Mouse (Mus musculus) 3134 (cell line): ENCODE results near the gene Soat2.
"Not testable (repeated sequence)": the region's sequence is repeated elsewhere in the genome, so short reads cannot be mapped to it uniquely, and the experiment has no call there.

ENCODE experiments used
- DNase-seq: peaks from one replicate; pipeline ENCODE4 v3.0.0-alpha.2; 2011; ENCODE audit warnings: low spot score; ENCODE audit not compliant: insufficient read length; ENCODE audit errors: extremely low read depth

The Soat2 gene

GRCm38 (mm10) chr15:102145330-102145729 is 5.0 kb upstream of the Soat2 start:
- peak; percentile 85 for DNase-seq

DNA sequence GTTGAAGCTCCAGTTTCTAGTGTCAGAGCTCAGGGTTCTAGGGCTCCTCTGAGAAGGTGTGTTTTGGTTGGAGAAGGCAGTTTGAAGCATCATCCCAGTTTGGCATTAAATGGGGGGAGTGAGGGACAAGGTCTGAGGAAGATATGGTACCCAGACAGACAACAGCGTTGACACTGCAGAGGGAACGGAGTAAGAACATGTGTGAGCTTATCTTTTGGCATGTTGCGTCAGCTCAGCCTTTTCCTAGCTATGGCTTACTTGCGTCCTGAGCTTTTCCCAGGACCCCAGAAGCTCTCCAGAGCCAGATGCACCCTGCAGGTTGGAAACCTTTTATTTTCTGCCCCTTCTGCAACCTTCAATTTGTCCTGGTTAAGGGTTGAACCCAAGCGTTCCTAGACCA is 4.2 kb upstream of the Soat2 start:
- no peak for DNase-seq

GRCm38 (mm10) chr15:102146882-102147281 is 3.4 kb upstream of the Soat2 start:
- DNase-seq: peak; percentile 60

DNA sequence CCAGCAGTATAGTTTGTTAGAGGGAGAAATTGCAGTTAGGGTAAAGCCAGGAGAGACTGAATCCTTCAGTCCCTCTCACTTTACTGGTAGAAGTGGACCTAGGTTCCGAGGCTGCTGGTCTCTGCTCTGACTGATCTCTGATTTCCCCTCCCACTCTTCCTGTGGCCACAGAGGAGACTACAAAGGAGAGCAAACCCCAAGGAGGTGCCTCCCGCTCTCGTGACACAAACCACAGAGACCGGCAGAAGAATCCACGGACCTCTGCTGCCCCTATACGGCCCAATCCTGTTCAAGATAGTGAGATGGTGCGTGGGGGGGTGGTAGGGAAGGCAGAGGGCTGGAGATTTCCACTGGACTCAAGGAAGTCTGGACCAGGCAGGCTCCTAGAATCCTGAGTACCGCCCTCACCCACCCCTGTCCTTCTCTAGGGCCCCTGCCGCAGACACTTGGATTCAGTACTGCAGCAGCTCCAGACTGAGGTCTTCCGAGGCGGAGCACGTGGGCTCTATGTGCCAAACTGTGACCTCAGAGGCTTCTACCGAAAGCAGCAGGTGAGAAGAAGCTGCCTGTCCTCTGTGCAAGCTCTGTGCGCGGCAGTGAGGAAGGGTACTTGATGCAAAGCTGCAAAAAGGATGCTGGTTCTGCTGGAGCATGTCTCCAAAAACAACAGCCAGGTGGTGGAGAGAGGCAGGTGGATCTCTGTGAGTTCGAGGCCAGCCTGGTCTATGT is 2.5 kb upstream of the Soat2 start:
- no peak for DNase-seq

- no peak for DNase-seq
These were observed 765 bp upstream of the Soat2 start for GRCm38 (mm10) chr15:102149561-102149960.

DNA sequence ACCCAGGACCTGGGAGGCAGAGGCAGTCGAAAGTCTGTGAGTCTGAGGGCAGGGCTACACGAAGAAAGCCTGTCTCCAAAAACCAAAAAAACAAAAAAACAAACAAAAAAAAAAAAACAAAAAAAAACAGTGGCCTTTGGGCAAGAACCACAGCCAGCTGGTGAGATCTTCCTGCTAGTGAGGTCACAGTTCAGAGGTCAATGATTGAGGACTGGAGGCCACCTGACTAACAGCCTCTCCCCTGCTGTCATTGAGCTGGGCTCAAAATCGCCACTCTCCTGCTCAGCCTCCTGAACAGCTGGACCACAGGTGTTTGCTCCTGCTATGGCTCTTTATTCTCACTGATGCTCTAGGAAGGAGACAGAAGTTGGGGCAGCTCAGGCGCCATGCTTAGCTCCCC is 2.3 kb downstream of the Soat2 start:
- no peak for DNase-seq

DNA sequence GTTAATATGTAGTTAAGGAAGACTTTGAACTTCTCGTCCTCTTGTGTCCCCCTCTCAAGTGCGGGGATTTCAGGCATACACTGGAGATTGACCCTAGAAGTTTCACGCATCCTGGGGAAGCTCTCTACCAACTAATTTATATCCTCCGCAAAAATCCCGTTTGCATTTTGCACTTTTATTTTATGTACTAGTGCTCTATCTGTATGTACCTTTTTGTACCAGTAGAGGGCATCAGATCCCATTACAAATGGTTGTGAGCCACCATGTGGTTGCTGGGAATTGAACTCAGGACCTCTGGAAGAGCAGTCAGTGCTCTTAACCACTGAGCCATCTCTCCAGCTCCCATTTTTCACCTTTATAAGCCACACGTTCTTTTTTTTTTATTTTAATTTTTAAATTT is 4.7 kb downstream of the Soat2 start:
- not testable (repeated sequence) for DNase-seq

DNA sequence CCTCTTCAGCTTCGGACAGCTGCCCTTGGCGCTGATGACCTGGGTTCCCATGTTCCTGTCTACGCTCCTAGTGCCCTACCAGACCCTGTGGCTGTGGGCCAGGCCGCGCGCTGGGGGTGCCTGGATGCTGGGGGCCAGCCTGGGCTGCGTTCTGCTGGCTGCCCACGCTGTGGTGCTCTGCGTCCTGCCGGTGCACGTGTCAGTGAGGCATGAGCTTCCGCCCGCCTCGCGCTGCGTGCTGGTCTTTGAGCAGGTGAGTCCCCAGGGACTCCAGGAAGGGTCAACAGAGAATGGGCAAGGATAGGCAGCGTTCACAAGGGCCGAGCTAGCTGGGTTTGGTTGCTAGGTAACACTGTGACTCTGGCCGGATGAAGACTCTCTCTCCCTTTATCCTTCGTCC is 6.5 kb downstream of the Soat2 start:
- DNase-seq: no peak

DNA sequence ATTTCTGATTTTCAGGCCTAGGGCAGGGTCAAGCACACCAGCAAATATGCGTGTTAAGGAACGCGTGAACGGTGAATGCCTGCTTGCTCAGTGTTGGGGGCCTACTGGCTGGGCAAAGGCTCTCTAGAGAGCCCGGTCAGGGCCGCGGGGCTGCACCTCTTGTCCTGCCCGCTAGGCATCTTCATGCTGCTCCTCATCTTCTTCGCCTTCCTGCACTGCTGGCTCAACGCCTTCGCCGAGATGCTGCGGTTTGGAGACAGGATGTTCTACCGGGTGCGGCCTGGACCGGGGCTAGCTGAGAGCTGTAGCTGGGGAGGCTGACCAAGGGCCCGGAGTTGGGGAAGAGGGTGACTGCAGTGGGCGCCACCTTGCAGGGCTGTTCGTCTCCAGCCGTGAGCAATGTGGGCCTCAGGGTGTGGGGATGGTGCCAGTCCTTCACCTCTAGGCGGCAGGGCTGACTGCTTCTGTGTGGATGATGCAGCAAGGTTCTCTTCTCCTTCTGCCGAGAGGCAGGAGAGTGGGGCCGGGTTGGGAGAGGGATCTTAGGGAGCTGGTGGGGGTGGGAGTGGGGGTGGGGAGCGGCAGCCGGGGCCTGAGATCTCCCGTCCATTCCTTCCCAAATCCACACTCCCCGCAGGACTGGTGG is 10.2 kb downstream of the Soat2 start:
- no peak for DNase-seq

DNA sequence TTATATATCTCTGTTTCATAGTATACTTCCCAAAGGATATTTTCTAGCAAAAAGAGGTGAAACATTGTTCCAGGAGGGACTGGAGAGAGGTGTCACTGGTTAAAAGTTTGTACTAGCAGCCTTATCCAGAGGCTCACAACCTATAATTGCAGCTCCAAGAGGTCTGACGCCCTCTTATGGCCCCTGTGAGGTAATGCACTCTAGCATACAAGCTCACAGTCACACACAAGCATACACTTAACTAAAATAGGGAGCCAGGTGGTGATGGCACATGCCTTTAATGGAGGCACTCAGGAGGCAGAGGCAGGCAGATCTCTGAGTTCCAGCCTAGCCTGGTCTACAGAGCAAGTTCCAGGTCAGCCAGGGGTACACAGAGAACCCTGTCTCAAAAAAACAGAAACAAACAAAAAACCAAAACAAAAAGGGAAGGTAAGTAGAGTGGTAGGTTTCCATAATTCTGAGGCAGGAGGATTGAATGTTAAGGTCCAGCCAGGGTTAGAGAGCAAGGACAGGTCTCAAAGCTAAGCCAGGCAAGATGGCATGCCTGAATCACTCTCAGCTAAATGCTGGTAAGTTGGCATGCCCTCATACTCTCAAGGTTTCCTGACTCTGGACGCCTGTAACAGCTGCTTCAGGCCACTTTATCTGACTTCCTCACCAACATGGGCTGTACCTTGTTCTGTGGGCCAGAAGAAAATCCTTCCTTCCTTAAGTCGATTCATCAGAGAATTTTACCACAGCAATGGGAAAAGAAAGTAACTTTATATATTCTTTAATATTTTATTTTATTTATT is 13.8 kb downstream of the Soat2 start:
- no peak for DNase-seq

DNA sequence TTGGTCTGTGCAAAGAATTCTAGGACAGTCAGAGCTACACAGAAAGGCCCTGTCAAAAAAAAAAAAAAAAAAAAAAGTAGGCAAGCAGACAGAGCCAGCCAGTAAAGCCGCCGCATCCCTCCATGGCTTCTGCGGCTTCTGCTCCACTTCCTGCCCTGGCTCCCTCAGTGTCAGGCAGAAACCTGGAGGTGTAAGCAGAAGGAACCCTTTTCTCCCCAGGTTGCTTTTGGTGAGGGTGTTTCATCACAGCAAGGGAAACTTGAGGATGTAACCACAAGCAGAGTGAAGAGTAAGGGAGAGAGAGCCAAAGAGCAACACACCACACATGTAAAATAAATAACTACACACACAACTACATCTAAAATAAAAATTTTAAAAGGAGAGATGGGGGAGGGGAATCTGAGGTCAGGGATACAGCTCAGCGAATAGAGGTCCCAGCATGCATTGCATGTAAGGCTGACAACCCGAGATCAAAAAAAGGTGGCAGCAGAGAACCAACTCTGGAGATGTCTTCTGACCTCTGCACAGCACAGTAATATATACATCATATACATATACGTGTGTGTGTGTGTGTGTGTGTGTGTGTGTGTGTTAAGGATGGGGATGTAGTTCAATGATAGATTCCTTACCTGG is 15.3 kb downstream of the Soat2 start:
- DNase-seq: peak; percentile 39

- peak; percentile 74 for DNase-seq
These were observed 17.3 kb downstream of the Soat2 start for GRCm38 (mm10) chr15:102167620-102168021.

GRCm38 (mm10) chr15:102169064-102169463 is 18.7 kb downstream of the Soat2 start:
- DNase-seq: no peak

- DNase-seq: no peak
These were observed 23.3 kb downstream of the Soat2 start for GRCm38 (mm10) chr15:102173581-102173980.

DNA sequence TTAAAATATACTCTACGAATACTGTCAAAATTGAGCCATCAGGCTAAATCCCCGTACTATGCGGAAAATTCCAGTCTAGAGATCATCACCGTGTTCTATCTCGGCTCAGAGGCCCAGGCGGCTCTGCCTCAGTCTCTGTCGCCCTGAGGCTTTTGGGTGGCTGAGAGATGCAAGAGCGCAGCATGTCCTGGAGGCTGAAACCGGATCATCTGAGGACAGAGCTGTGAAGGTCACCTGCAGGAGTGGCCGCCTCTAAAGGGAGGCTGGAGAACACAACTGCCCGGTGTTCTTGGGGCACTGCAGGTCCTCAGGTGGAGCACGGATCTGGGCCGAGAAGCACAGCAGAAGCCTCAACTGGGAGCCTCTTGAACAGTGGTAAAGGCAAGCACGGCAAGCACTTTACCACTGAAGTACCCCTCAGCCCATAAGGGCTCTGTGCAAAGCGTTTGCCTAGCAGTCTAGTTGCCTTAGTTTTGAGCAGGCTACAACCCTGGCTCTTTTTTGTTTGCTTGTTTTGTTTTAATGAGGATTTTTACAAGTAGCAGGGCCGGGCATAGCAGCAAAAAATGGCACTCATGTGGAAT is 25.5 kb downstream of the Soat2 start:
- DNase-seq: no peak

DNA sequence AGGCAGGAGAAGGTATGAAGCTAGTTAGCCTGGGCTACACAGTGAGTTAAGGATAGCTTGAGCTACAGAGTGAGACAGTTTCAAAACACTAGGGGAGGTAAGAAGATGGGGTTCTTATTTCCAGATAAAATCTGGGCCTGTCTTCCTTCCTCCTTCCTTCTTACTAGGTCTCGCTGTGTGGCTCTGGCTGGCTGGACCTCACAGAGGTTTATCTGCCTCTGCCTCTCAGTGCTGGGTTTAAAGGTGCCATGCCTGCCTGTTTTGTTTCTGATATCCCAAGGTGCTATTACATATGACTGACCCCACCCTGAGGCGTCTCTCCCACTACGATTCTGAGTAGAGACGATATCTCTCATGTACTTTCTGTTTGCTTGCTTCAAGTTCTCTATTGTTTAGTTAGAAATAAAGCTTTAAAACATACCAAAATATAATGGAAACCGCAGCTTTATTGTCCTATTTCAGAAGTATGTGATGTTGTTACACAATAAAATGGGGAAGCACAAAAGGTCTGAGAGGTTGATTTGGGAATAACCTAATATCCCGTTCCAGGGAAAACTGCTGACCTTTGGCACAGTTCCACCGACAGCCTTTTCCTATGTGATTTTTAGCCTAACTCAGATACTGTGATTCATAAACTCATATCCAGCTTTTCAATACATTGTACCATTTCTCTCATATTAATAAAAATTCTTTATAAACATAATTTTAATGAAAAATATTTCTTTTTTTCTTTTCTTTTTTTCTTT is 26.4 kb downstream of the Soat2 start:
- no peak for DNase-seq

- DNase-seq: no peak
These were observed 27.1 kb downstream of the Soat2 start for GRCm38 (mm10) chr15:102177417-102177816.

GRCm38 (mm10) chr15:102178279-102178678 is 28.0 kb downstream of the Soat2 start:
- DNase-seq: no peak

DNA sequence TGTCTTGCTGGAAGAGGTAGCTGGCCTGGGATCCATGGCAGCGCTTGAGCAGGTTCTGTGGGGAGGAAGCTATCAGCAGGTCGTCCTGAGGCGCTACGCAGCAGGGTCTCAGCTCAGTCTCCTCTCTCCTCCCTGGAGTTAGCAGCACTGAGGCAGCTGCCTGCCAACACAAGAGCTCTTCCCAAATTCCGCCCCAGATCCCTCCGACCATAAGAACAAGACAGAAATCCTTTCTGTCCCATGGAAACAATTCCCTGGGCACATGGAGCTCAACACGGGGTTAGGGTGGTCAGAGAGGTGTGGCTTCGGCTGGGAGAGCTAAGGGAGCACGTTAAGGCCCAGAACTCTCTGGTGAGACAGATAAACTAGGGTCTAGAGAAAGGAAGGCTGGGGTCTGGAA is 28.8 kb downstream of the Soat2 start:
- DNase-seq: no peak

GRCm38 (mm10) chr15:102179924-102180323 is 29.6 kb downstream of the Soat2 start:
- DNase-seq: no peak
